Mouse (Mus musculus) spleen, postnatal 14 days (tissue): ENCODE measurements around the gene Fam53b.

Source experiments
- DNase-seq, 2 experiments: peaks; one replicate each; pipeline ENCODE4 v3.0.0; 2021 to 2022; ENCODE audit warnings: low spot score in 2 of 2

Gene Fam53b

GRCm38 (mm10) chr7:132767233-132767998 is 46.3 kb downstream of the Fam53b start:
- no peak for DNase-seq

GRCm38 (mm10) chr7:132766235-132766871 is 47.3 kb downstream of the Fam53b start:
- DNase-seq: no peak

- no peak for DNase-seq
These were observed 48.0 kb downstream of the Fam53b start for GRCm38 (mm10) chr7:132765629-132766186.

- no peak for DNase-seq
These were observed 48.7 kb downstream of the Fam53b start for GRCm38 (mm10) chr7:132764896-132765491.

GRCm38 (mm10) chr7:132764314-132764713 is 49.4 kb downstream of the Fam53b start:
- DNase-seq: no peak

- no peak for DNase-seq
These were observed 49.8 kb downstream of the Fam53b start for GRCm38 (mm10) chr7:132763911-132764310.

GRCm38 (mm10) chr7:132763351-132763750 is 50.3 kb downstream of the Fam53b start:
- DNase-seq: no peak

- no peak for DNase-seq
These were observed 52.3 kb downstream of the Fam53b start for GRCm38 (mm10) chr7:132761409-132761808.

- no peak for DNase-seq
These were observed 53.0 kb downstream of the Fam53b start for GRCm38 (mm10) chr7:132760589-132761180.

GRCm38 (mm10) chr7:132759926-132760325 is 53.8 kb downstream of the Fam53b start:
- no peak for DNase-seq

- DNase-seq: no peak
These were observed 54.2 kb downstream of the Fam53b start for GRCm38 (mm10) chr7:132759405-132759891.

- DNase-seq: no peak
These were observed 54.8 kb downstream of the Fam53b start for GRCm38 (mm10) chr7:132758875-132759274.

GRCm38 (mm10) chr7:132756325-132756724 is 57.4 kb downstream of the Fam53b start:
- no peak for DNase-seq

- no peak for DNase-seq
These were observed 59.3 kb downstream of the Fam53b start for GRCm38 (mm10) chr7:132754389-132754750.

- DNase-seq: no peak
These were observed 59.9 kb downstream of the Fam53b start for GRCm38 (mm10) chr7:132753518-132754388.

GRCm38 (mm10) chr7:132751716-132752115 is 62.0 kb downstream of the Fam53b start:
- no peak for DNase-seq

- DNase-seq: no peak
These were observed 64.2 kb downstream of the Fam53b start for GRCm38 (mm10) chr7:132749504-132749903.

- no peak for DNase-seq
These were observed 65.5 kb downstream of the Fam53b start for GRCm38 (mm10) chr7:132748076-132748769.

- no peak for DNase-seq
These were observed 66.6 kb downstream of the Fam53b start for GRCm38 (mm10) chr7:132747096-132747495.

GRCm38 (mm10) chr7:132742912-132743311 is 70.8 kb downstream of the Fam53b start:
- DNase-seq: no peak
